Mouse (Mus musculus) midbrain, postnatal 0 days (tissue): Measurements from ENCODE around the gene Olfr680-ps1. TPM values are rescaled to one million over a fixed set of nuclear protein-coding genes. Genes with fewer than 3 reads are reported as not detected.
A peak's percentile ranks its signal among the peaks of the same experiment; 100 is the strongest.
"Not testable (repeated sequence)": the region's sequence is repeated elsewhere in the genome, so short reads cannot be mapped to it uniquely, and the experiment has no call there.

Source experiments
- ATAC-seq: fragments of 200-750 bp; cut with Nextera tagmentation; 2 replicates; pipeline ENCODE4 v1.8.0; 2017; ENCODE audit warnings: moderate number of reproducible peaks, mild to moderate bottlenecking, moderate TSS enrichment, moderate library complexity; ENCODE audit not compliant: low FRiP score
- DNase-seq: peaks from one replicate; pipeline ENCODE4 v3.0.0-alpha.2; 2015; ENCODE audit warnings: low spot score
- H3K27ac ChIP-seq: fragments of 300-500 bp; sonication (generic); 2 replicates; pipeline ENCODE4 v1.5.1; 2014; ENCODE audit warnings: low read depth, mild to moderate bottlenecking, low read length, mixed read lengths
- H3K27me3 ChIP-seq: fragments of 300-500 bp; sonication (generic); 2 replicates; pipeline ENCODE4 v1.6.1; 2014; ENCODE audit warnings: low read length, control low read depth, mixed read lengths; ENCODE audit not compliant: insufficient read depth
- H3K36me3 ChIP-seq: fragments of 300-500 bp; sonication (generic); 2 replicates; pipeline ENCODE4 v1.6.1; 2014; ENCODE audit warnings: low read length, control low read depth, mixed read lengths; ENCODE audit not compliant: insufficient read depth
- H3K4me1 ChIP-seq: fragments of 300-500 bp; sonication (generic); 2 replicates; pipeline ENCODE4 v1.6.1; 2014; ENCODE audit warnings: mild to moderate bottlenecking, control low read depth, antibody characterized with exemption, low read length, mixed read lengths; ENCODE audit not compliant: insufficient read depth
- H3K4me2 ChIP-seq: fragments of 300-500 bp; sonication (generic); 2 replicates; pipeline ENCODE4 v1.6.1; 2014; ENCODE audit warnings: low read depth, mild to moderate bottlenecking, low read length, mixed read lengths; ENCODE audit not compliant: poor library complexity, severe bottlenecking
- H3K4me3 ChIP-seq: fragments of 300-500 bp; sonication (generic); 2 replicates; pipeline ENCODE4 v1.5.1; 2014; ENCODE audit warnings: low read depth, mild to moderate bottlenecking, low read length, moderate library complexity
- H3K9ac ChIP-seq: fragments of 300-500 bp; sonication (generic); replicated peaks from 2 replicates; pipeline ENCODE4 v1.6.1; 2014; ENCODE audit warnings: mild to moderate bottlenecking, low read length, moderate library complexity, mixed read lengths; ENCODE audit not compliant: poor library complexity, severe bottlenecking
- H3K9me3 ChIP-seq: fragments of 300-500 bp; sonication (generic); 2 replicates; pipeline ENCODE4 v1.6.1; 2016; ENCODE audit warnings: low read length, control low read depth
- CTCF ChIP-seq: IDR thresholded peaks from 2 replicates; pipeline ENCODE4 v1.5.1; 2016; ENCODE audit warnings: antibody characterized with exemption, mild to moderate bottlenecking
- WGBS: fragments of 180-500 bp; shearing (Covaris S2); extraction: QIAGEN DNeasy Blood & Tissue Kit; methylation state at CpG from one replicate; pipeline ENCODE4 v1.1.7; 2014; 5-methylcytosine and 5-hydroxymethylcytosine counted together
- polyA plus RNA-seq: library from polyadenylated mRNA; unstranded; fragments of >200 nt; fragmentation: Nextera tagmentation; extraction: Ambion mirVana; gene quantifications from 2 replicates; pipeline ENCODE4 v1.2.1, GENCODE M21; 2015
- total RNA-seq: library from RNA; depleted of rRNA; stranded (reverse); fragments of >200 nt; gene quantifications from 2 replicates; pipeline ENCODE4 v1.2.3, GENCODE M21; 2014; rRNA removed

The Olfr680-ps1 gene
- total RNA-seq (not detected in 2 replicates), polyA plus RNA-seq (not detected in 2 replicates)

- not testable (repeated sequence) for H3K4me3 ChIP-seq
Observed at GRCm38 (mm10) chr7:105092717-105093116, at the start of gene Olfr680-ps1. Olfr680-ps1 (minus strand) TSS chr7:105092817.

GRCm38 (mm10) chr7:105141275-105141674 is 48.7 kb upstream of the Olfr680-ps1 start:
- no peak overlapping the region for H3K27ac ChIP-seq
- no peak overlapping the region for H3K4me3 ChIP-seq
- no peak overlapping the region for H3K4me2 ChIP-seq
- no peak for TF ChIP-seq CTCF
- no peaks in the 10 kb centered on the region for H3K36me3 ChIP-seq
- 87% methylated on average over 2 of the region's 2 CpGs for WGBS
- ATAC-seq (no peak), DNase-seq (no peak)
- no peak overlapping the region for H3K9ac ChIP-seq
- H3K4me1 ChIP-seq = no peaks in the 10 kb centered on the region
- no peaks in the 10 kb centered on the region for H3K9me3 ChIP-seq
- no peaks in the 10 kb centered on the region for H3K27me3 ChIP-seq

More at GRCm38 (mm10) chr7:105092717-105093116, at the start of gene Olfr680-ps1:
- H3K4me2 ChIP-seq, H3K9me3 ChIP-seq, H3K4me1 ChIP-seq, H3K9ac ChIP-seq, H3K27me3 ChIP-seq, H3K36me3 ChIP-seq, H3K27ac ChIP-seq, DNase-seq, ATAC-seq: not testable (repeated sequence)

GRCm38 (mm10) chr7:105116536-105116935 is 23.9 kb upstream of the Olfr680-ps1 start, which contains the start of gene Olfr681:
Olfr681 (plus strand) TSS chr7:105116836.
- H3K9me3 ChIP-seq = no peaks in the 10 kb centered on the region
- H3K9ac ChIP-seq = no peak within 1 kb of the TSS
- no peak within 1 kb of the TSS for H3K27ac ChIP-seq
- ATAC-seq (no peak), DNase-seq (no peak)
- H3K4me2 ChIP-seq = no peak within 1 kb of the TSS
- H3K27me3 ChIP-seq = no peaks in the 10 kb centered on the region
- H3K4me3 ChIP-seq = no peak within 1 kb of the TSS
- H3K4me1 ChIP-seq = no peaks in the 10 kb centered on the region
- H3K36me3 ChIP-seq = no peaks in the 10 kb centered on the region
- no peak for TF ChIP-seq CTCF

- Histone ChIP-seq H3K9me3 (no peaks in the 10 kb centered on the region), H3K4me2 (no peak within 1 kb of the TSS), H3K4me1 (no peaks in the 10 kb centered on the region), H3K36me3 (no peaks in the 10 kb centered on the region), H3K9ac (no peak within 1 kb of the TSS), H3K4me3 (no peak within 1 kb of the TSS), H3K27ac (no peak within 1 kb of the TSS), H3K27me3 (no peaks in the 10 kb centered on the region)
- whole genome bisulfite sequencing = 61% methylated on average over 1 of the region's 1 CpGs
- ATAC-seq (no peak), DNase-seq (no peak)
- TF ChIP-seq CTCF = no peak
Observed at GRCm38 (mm10) chr7:105080905-105081304, 11.7 kb downstream of the Olfr680-ps1 start, which contains the start of gene Olfr679. Olfr679 (plus strand) TSS chr7:105081205.

GRCm38 (mm10) chr7:105064175-105064574 is 28.4 kb downstream of the Olfr680-ps1 start, which contains the start of gene Olfr678:
Olfr678 (plus strand) TSS chr7:105064475.
- no peaks in the 10 kb centered on the region for H3K27me3 ChIP-seq
- 96% methylated on average over 1 of the region's 1 CpGs for WGBS
- no peak within 1 kb of the TSS for H3K27ac ChIP-seq
- ATAC-seq = no peak
- no peak within 1 kb of the TSS for H3K4me3 ChIP-seq
- H3K4me2 ChIP-seq = no peak within 1 kb of the TSS
- H3K9me3 ChIP-seq = no peaks in the 10 kb centered on the region
- no peak for DNase-seq
- no peaks in the 10 kb centered on the region for H3K4me1 ChIP-seq
- H3K36me3 ChIP-seq = no peaks in the 10 kb centered on the region
- TF ChIP-seq CTCF = no peak
- H3K9ac ChIP-seq = no peak within 1 kb of the TSS

- Histone ChIP-seq H3K27me3 (no peaks in the 10 kb centered on the region), H3K27ac (no peak overlapping the region), H3K4me1 (no peaks in the 10 kb centered on the region), H3K4me2 (no peak overlapping the region), H3K9me3 (no peaks in the 10 kb centered on the region), H3K36me3 (no peaks in the 10 kb centered on the region), H3K4me3 (no peak overlapping the region), H3K9ac (no peak overlapping the region)
- TF ChIP-seq CTCF = peak; percentile 62
- no peak for ATAC-seq
- peak; percentile 8 for DNase-seq
Observed at GRCm38 (mm10) chr7:105058951-105059350, 33.7 kb downstream of the Olfr680-ps1 start.

Other genes with a start within 250 kb of the Olfr680-ps1 start
- not detected in 2 replicates for gene Usp17la, start 235.8 kb downstream of the Olfr680-ps1 start, total RNA-seq
- not detected in 2 replicates for gene Usp17la, start 235.8 kb downstream of the Olfr680-ps1 start, polyA plus RNA-seq
- not detected in 2 replicates for gene Olfr665, start 214.8 kb downstream of the Olfr680-ps1 start, total RNA-seq
- gene Olfr665, start 214.8 kb downstream of the Olfr680-ps1 start, polyA plus RNA-seq = not detected in 2 replicates
- gene Olfr666, start 196.9 kb downstream of the Olfr680-ps1 start, total RNA-seq = not detected in 2 replicates
- gene Olfr666, start 196.9 kb downstream of the Olfr680-ps1 start, polyA plus RNA-seq = not detected in 2 replicates
- gene Olfr667, start 171.3 kb downstream of the Olfr680-ps1 start, total RNA-seq = not detected in 2 replicates
- not detected in 2 replicates for gene Olfr667, start 171.3 kb downstream of the Olfr680-ps1 start, polyA plus RNA-seq
- not detected in 2 replicates for gene Olfr668, start 164.8 kb downstream of the Olfr680-ps1 start, total RNA-seq
- not detected in 2 replicates for gene Olfr668, start 164.8 kb downstream of the Olfr680-ps1 start, polyA plus RNA-seq
- gene Olfr669, start 158.6 kb downstream of the Olfr680-ps1 start, total RNA-seq = not detected in 2 replicates
- not detected in 2 replicates for gene Olfr669, start 158.6 kb downstream of the Olfr680-ps1 start, polyA plus RNA-seq
- not detected in 2 replicates for gene Olfr670, start 130.2 kb downstream of the Olfr680-ps1 start, total RNA-seq
- not detected in 2 replicates for gene Olfr670, start 130.2 kb downstream of the Olfr680-ps1 start, polyA plus RNA-seq
- gene Olfr671, start 113.7 kb downstream of the Olfr680-ps1 start, total RNA-seq = not detected in 2 replicates
- gene Olfr671, start 113.7 kb downstream of the Olfr680-ps1 start, polyA plus RNA-seq = not detected in 2 replicates
- gene Olfr672, start 90.8 kb downstream of the Olfr680-ps1 start, total RNA-seq = not detected in 2 replicates
- gene Olfr672, start 90.8 kb downstream of the Olfr680-ps1 start, polyA plus RNA-seq = not detected in 2 replicates
- not detected in 2 replicates for gene Olfr675, start 64.4 kb downstream of the Olfr680-ps1 start, total RNA-seq
- gene Olfr675, start 64.4 kb downstream of the Olfr680-ps1 start, polyA plus RNA-seq = not detected in 2 replicates
- gene Olfr676, start 60.1 kb downstream of the Olfr680-ps1 start, total RNA-seq = not detected in 2 replicates
- not detected in 2 replicates for gene Olfr676, start 60.1 kb downstream of the Olfr680-ps1 start, polyA plus RNA-seq
- gene Olfr677, start 41.4 kb downstream of the Olfr680-ps1 start, total RNA-seq = not detected in 2 replicates
- not detected in 2 replicates for gene Olfr677, start 41.4 kb downstream of the Olfr680-ps1 start, polyA plus RNA-seq
- not detected in 2 replicates for gene Olfr678, start 28.3 kb downstream of the Olfr680-ps1 start, total RNA-seq
- gene Olfr678, start 28.3 kb downstream of the Olfr680-ps1 start, polyA plus RNA-seq = not detected in 2 replicates
- not detected in 2 replicates for gene Olfr679, start 11.6 kb downstream of the Olfr680-ps1 start, total RNA-seq
- gene Olfr679, start 11.6 kb downstream of the Olfr680-ps1 start, polyA plus RNA-seq = not detected in 2 replicates
- not detected in 2 replicates for gene Olfr681, start 24.0 kb upstream of the Olfr680-ps1 start, total RNA-seq
- not detected in 2 replicates for gene Olfr681, start 24.0 kb upstream of the Olfr680-ps1 start, polyA plus RNA-seq
- not detected in 2 replicates for gene Olfr683, start 54.2 kb upstream of the Olfr680-ps1 start, total RNA-seq
- not detected in 2 replicates for gene Olfr683, start 54.2 kb upstream of the Olfr680-ps1 start, polyA plus RNA-seq
- gene Olfr684, start 70.8 kb upstream of the Olfr680-ps1 start, total RNA-seq = not detected in 2 replicates
- not detected in 2 replicates for gene Olfr684, start 70.8 kb upstream of the Olfr680-ps1 start, polyA plus RNA-seq
- gene Olfr685, start 93.2 kb upstream of the Olfr680-ps1 start, total RNA-seq = not detected in 2 replicates
- gene Olfr685, start 93.2 kb upstream of the Olfr680-ps1 start, polyA plus RNA-seq = not detected in 2 replicates
- gene Olfr686, start 114.7 kb upstream of the Olfr680-ps1 start, total RNA-seq = not detected in 2 replicates
- gene Olfr686, start 114.7 kb upstream of the Olfr680-ps1 start, polyA plus RNA-seq = not detected in 2 replicates
- gene Olfr688, start 195.3 kb upstream of the Olfr680-ps1 start, total RNA-seq = not detected in 2 replicates
- not detected in 2 replicates for gene Olfr688, start 195.3 kb upstream of the Olfr680-ps1 start, polyA plus RNA-seq
- gene Olfr689, start 218.3 kb upstream of the Olfr680-ps1 start, total RNA-seq = not detected in 2 replicates
- gene Olfr689, start 218.3 kb upstream of the Olfr680-ps1 start, polyA plus RNA-seq = 0.05 TPM in 1 of 2 replicates, not detected in the other
- 0.22 and 1.4 TPM in 2 replicates for gene Olfr690, start 241.3 kb upstream of the Olfr680-ps1 start, total RNA-seq
- gene Olfr690, start 241.3 kb upstream of the Olfr680-ps1 start, polyA plus RNA-seq = not detected in 2 replicates
- gene Olfr691, start 249.5 kb upstream of the Olfr680-ps1 start, total RNA-seq = 0.76 and 2.6 TPM in 2 replicates
- gene Olfr691, start 249.5 kb upstream of the Olfr680-ps1 start, polyA plus RNA-seq = 0.09 and 0.26 TPM in 2 replicates